Mouse (Mus musculus): ENCODE data around the gene Gpkow. TPM values are rescaled to one million over a fixed set of nuclear protein-coding genes. Genes with fewer than 3 reads are reported as not detected.

Gpkow gene
- 21.6 and 34.4 TPM in 2 replicates for polyA plus RNA-seq (2015; fragmentation: Nextera tagmentation; extraction: Ambion mirVana)

DNA sequence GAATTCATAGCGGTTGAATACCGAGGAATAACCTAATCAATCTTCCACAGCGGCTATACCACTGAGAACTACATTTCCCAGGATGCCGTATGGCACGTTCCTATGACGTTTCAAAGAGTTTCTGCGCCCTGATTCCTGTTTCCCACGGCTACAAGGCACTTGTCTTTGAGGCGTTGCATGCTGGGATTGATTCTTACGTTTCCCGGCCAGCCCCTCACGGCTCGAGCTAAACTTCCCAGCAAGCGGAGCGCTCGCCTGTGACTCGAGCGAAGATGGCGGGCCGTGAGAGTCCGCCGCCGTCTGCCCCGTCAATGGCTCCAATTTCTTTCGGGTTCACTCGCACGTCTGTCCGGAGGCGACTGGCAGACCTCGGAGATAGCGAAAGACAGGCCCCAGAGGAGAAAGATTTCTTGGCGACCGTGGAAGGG is at the start of gene Gpkow:
TSS of gene Gpkow (plus strand) at position 178 of the 428 bp plus-strand sequence.

DNA sequence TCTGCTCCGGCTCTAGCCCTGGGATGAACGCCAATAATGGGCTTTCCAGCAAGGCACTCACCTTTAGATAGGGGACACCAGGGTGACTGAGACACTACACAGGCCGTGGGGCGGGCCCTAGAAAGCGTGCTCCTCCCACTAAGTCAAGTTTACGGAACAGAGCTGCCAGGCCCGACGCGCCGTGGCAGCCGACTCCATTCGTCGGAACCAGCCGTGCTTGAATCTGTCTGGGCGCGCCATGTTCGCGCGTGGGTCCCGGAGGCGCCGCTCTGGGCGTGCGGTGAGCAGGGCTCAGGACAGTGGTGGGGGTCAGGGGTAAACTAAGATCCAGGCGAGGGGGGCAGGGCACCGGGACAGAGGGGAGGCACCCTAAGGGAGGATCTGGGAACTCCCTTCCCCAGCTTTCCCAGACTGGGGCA is 39.7 kb upstream of the Gpkow start, which contains the start of gene Prickle3:
TSS of gene Prickle3 (plus strand) at position 40 of the 419 bp plus-strand sequence.

DNA sequence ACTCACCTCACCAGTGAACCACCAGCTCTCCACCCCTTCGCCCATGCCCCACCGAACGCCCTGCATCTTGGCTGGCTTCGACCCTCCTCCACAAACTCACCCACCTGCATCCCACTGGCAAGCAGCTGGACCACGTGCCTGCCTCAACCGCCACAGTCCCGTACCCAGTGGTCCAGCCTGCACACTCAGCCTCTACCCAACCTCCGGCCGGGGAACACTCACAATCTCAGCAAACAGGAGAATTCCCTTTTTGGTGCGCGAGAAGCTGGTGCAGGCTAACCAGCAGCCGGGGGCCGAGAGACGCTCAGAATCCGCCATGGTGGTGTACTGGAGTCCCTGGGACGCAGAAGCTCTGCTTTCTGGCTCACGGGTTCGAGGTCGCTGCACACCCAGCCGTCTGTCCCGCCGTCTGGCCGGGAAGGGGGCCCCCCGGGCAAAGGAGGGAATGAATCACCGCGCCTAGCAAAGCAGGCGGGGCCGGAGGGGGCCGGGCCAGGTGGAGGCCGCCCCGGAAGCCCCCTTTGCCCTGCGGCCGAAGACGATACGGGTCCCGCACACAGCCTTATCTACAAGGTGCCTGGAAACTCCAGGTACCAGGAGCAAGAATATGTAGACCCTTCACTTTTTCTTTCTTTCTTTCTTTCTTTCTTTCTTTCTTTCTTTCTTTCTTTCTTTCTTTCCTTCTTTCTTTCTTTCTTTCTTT is 25.9 kb upstream of the Gpkow start, which contains the start of gene Plp2:
TSS of gene Plp2 (minus strand) at position 470 of the 703 bp plus-strand sequence.

DNA sequence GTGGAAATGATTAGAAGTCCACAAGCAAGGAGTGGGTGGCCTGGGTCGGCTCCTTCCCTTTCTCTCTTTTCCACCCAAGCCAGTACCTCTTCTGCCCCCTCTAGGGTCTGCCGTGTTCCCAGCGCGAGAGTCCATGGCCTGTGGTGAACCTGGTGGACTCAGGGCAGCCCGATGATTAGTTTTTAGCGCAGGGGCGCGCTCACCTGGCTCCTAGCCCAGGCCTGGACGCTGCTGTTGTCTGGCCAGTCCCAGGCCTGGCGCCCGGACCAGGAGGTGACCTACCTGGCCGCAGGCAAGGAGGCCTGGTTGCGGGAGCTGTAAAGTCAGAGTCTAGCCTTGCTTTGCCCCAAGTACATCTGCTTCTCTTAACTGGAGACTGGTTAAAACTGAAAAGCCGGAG is 16.1 kb upstream of the Gpkow start, which contains the start of gene Magix:
TSS of gene Magix (minus strand) at position 388 of the 400 bp plus-strand sequence.

DNA sequence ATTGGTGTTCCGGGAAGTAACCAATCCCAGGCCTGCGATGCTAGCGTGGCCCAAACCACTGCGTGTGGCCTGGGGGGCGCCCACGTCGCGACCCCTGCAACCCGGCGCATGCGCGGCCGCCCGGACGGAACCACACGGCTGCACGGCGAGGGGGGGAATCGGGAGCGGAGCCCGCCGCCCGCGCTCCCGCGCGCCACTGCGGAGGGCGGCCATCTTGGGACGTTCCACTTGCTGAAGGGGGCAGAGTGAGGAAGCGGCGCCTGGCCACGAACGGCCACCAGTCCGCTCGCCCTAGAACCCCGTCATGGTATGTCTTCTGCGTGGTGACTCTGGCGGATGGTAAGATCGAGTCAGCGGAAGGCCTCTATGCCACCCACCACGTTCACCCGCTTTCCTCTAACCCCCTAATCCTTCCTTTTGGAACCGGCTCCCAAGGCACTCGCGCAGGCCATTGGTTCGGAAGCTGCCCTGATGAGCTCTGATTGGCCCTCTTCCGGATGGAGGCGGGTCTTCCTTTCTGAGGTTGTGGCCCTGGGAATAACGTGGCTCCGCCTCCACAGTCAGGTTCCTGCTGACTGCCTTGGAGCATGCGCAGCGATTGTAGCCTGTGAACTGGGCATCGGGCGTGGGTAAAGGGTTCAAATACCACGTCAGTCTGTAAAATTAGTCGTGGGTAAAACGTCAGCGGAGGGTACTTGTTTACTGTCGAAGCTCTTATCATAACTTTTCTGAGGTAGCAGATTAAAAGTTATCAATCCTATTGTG is 17.4 kb downstream of the Gpkow start, which contains the start of gene Wdr45:
TSS of gene Wdr45 (plus strand) at position 199 of the 765 bp plus-strand sequence.

DNA sequence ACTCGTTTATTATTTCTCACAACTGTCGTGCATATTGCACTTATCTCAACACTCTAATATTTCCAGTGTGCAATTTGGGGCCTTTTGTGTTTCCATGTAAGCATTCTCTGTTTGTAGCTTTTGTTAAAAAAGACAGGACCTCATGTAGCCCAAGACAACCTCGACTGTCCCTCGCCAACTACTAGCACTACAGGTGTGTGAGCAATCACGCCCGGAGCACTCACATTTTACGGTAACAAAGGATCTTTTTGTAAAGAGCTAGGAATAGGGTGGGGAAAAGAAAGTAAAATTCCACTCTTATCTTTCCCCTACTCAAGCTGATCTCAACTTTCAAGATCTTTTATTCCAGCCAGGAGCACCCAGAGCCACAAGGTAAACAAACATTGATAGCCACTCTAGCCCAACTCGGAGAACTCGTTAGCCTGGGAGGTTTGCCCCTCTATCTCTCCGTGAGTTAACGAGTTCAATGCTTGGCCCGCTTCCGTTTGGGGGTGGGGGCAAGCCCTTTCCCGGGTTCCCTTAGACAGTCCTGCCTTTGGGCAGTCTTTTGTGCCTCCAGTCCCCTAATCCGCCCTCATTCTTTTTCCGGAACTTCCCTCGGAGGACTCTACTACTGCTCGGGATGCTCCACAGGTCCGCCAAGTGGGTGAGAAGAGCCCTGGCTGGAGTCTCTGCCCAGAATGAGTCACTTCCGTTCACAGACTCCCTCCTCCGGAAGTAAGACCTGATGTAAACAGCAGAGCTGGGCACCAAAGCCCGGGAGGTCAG is 24.8 kb downstream of the Gpkow start, which contains the start of gene Gm45208:
TSS of gene Gm45208 (plus strand) at position 732 of the 768 bp plus-strand sequence.

DNA sequence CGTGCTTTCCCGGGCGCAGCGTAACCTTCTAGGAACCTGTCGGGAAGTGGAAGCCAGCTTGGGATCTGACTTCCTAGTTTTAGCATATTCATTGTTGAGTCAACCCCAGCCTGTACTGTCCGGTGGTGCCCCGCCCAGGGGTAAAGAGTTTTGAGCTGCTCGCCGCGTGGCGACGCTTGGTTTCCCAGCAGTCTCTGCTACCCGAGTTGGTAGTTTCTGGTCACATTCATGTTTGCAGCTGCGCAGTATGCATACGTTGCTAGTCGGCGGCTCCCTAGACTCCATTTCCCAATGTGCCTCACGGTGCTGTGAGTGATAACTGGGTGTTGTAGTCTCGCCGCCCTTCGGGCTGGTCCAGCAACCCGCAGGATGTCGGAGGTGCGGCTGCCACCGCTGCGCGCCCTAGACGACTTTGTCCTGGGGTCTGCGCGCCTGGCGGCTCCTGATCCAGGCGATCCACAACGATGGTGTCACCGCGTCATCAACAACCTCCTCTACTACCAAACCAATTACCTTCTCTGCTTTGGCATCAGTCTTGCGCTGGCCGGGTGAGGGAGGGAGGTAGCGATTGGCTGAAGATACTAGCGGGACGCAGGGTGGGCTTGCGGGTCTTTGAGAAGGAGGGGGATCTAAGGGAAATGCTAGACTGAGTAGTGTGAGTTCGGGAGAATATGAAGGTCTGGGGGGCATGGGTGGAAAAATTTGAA is 31.4 kb downstream of the Gpkow start, which contains the start of gene Praf2:
TSS of gene Praf2 (plus strand) at position 225 of the 707 bp plus-strand sequence.

DNA sequence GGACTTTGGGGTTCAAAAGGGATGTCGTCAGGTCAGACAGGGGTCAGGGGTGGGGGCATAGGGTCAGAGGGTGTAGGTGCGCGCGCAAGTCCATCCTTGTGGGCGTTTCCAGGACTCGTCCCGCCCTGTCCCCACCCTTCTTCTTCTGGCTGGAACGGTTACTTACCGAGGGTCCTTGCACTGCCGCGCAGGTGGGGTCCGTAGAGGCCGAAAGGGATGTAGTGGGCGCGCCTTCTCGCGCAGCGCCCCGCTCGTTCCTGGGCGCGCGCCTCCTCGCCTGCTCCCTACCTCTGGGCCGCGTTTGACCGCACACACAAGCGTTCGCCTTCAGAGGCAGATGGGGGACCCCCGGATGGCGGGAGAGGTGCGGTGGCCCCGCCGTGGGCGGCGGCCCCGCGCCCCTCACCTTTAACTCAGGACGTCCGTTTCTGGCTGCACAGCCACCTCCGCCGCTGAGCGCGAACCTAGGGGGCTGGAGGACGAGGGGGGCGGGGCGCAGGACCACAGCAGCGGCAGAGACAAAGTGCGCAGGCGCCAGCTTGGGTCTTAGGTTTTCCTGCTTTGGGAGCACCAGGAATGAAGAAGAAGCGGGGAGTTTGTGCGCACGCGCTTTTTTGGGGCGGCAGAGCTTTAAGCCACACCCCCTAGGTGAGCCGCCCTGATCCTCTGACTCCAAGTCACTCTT is 53.6 kb downstream of the Gpkow start, which contains the start of gene Ccdc120:
TSS of gene Ccdc120 (minus strand) at position 474 of the 685 bp plus-strand sequence.

Other genes with a start within 250 kb of the Gpkow start
- 0.11 and 0.17 TPM in 2 replicates for gene Foxp3, start 123.5 kb upstream of the Gpkow start, polyA plus RNA-seq (2015; fragmentation: Nextera tagmentation; extraction: Ambion mirVana)
- 2.0 and 2.6 TPM in 2 replicates for gene Ppp1r3f, start 122.8 kb upstream of the Gpkow start, polyA plus RNA-seq (2015; fragmentation: Nextera tagmentation; extraction: Ambion mirVana)
- 18.1 and 20.4 TPM in 2 replicates for gene Ccdc22, start 91.6 kb upstream of the Gpkow start, polyA plus RNA-seq (2015; fragmentation: Nextera tagmentation; extraction: Ambion mirVana)
- 0.03 TPM in 1 of 2 replicates, not detected in the other for gene Cacna1f, start 90.0 kb upstream of the Gpkow start, polyA plus RNA-seq (2015; fragmentation: Nextera tagmentation; extraction: Ambion mirVana)
- 29.4 and 43.0 TPM in 2 replicates for gene Syp, start 58.7 kb upstream of the Gpkow start, polyA plus RNA-seq (2015; fragmentation: Nextera tagmentation; extraction: Ambion mirVana)
- 6.0 and 7.0 TPM in 2 replicates for gene Prickle3, start 39.9 kb upstream of the Gpkow start, polyA plus RNA-seq (2015; fragmentation: Nextera tagmentation; extraction: Ambion mirVana)
- 104 and 112 TPM in 2 replicates for gene Plp2, start 25.7 kb upstream of the Gpkow start, polyA plus RNA-seq (2015; fragmentation: Nextera tagmentation; extraction: Ambion mirVana)
- gene Magix, start 15.9 kb upstream of the Gpkow start, polyA plus RNA-seq (2015; fragmentation: Nextera tagmentation; extraction: Ambion mirVana): 0.30 and 0.63 TPM in 2 replicates
- 63.2 and 88.4 TPM in 2 replicates for gene Wdr45, start 17.2 kb downstream of the Gpkow start, polyA plus RNA-seq (2015; fragmentation: Nextera tagmentation; extraction: Ambion mirVana)
- gene Gm45208, start 25.1 kb downstream of the Gpkow start, polyA plus RNA-seq (2015; fragmentation: Nextera tagmentation; extraction: Ambion mirVana): 0.29 and 0.43 TPM in 2 replicates
- 25.9 and 43.7 TPM in 2 replicates for gene Praf2, start 31.3 kb downstream of the Gpkow start, polyA plus RNA-seq (2015; fragmentation: Nextera tagmentation; extraction: Ambion mirVana)
- 6.9 and 7.3 TPM in 2 replicates for gene Ccdc120, start 53.8 kb downstream of the Gpkow start, polyA plus RNA-seq (2015; fragmentation: Nextera tagmentation; extraction: Ambion mirVana)
- 20.3 and 26.3 TPM in 2 replicates for gene Tfe3, start 65.4 kb downstream of the Gpkow start, polyA plus RNA-seq (2015; fragmentation: Nextera tagmentation; extraction: Ambion mirVana)
- 26.0 and 30.5 TPM in 2 replicates for gene Gripap1, start 92.6 kb downstream of the Gpkow start, polyA plus RNA-seq (2015; fragmentation: Nextera tagmentation; extraction: Ambion mirVana)
- gene Kcnd1, start 125.2 kb downstream of the Gpkow start, polyA plus RNA-seq (2015; fragmentation: Nextera tagmentation; extraction: Ambion mirVana): 1.8 and 2.8 TPM in 2 replicates
- gene Otud5, start 144.2 kb downstream of the Gpkow start, polyA plus RNA-seq (2015; fragmentation: Nextera tagmentation; extraction: Ambion mirVana): 37.5 and 39.6 TPM in 2 replicates
- 5.9 and 7.2 TPM in 2 replicates for gene Pim2, start 181.1 kb downstream of the Gpkow start, polyA plus RNA-seq (2015; fragmentation: Nextera tagmentation; extraction: Ambion mirVana)
- 20.8 and 30.2 TPM in 2 replicates for gene Slc35a2, start 186.9 kb downstream of the Gpkow start, polyA plus RNA-seq (2015; fragmentation: Nextera tagmentation; extraction: Ambion mirVana)
- gene Pqbp1, start 202.1 kb downstream of the Gpkow start, polyA plus RNA-seq (2015; fragmentation: Nextera tagmentation; extraction: Ambion mirVana): 117 and 159 TPM in 2 replicates
- 156 and 183 TPM in 2 replicates for gene Timm17b, start 202.2 kb downstream of the Gpkow start, polyA plus RNA-seq (2015; fragmentation: Nextera tagmentation; extraction: Ambion mirVana)
- not detected in 2 replicates for gene Gm10491, start 210.7 kb downstream of the Gpkow start, polyA plus RNA-seq (2015; fragmentation: Nextera tagmentation; extraction: Ambion mirVana)
- not detected in 2 replicates for gene Gm10490, start 212.4 kb downstream of the Gpkow start, polyA plus RNA-seq (2015; fragmentation: Nextera tagmentation; extraction: Ambion mirVana)
- gene Pcsk1n, start 222.7 kb downstream of the Gpkow start, polyA plus RNA-seq (2015; fragmentation: Nextera tagmentation; extraction: Ambion mirVana): 100 and 170 TPM in 2 replicates
- gene Eras, start 231.5 kb downstream of the Gpkow start, polyA plus RNA-seq (2015; fragmentation: Nextera tagmentation; extraction: Ambion mirVana): not detected in 2 replicates